Mouse (Mus musculus): ENCODE measurements around the gene 2310022B05Rik. TPM values are rescaled to one million over a fixed set of nuclear protein-coding genes. Genes with fewer than 3 reads are reported as not detected.

Gene 2310022B05Rik
- polyA plus RNA-seq, 1 experiment: 47.9 TPM

GRCm38 (mm10) chr8:124677486-124677885 is 14.3 kb upstream of the 2310022B05Rik start:
- 39% methylated on average over 12 of the region's 12 CpGs for WGBS
- H3K4me3 ChIP-seq (ENCODE audit: insufficient read depth, low read depth, low read length): no peak overlapping the region
- peak; percentile 88 for DNase-seq
- H3K27ac ChIP-seq (ENCODE audit: insufficient read depth, low read depth, low read length): no peak overlapping the region
- H3K36me3 ChIP-seq (ENCODE audit: control insufficient read depth, insufficient read depth, low read length): no peaks in the 10 kb centered on the region
- H3K4me1 ChIP-seq (ENCODE audit: control insufficient read depth, insufficient read depth, low read length): no peaks in the 10 kb centered on the region
- TF ChIP-seq POLR2A (IDR thresholded peaks at IDR 0.05; ENCODE audit: low read depth, low read length) (no peak), CTCF (conservative IDR thresholded peaks at IDR 0.05; ENCODE audit: insufficient read depth, insufficient read length, low read depth, low read length) (peak; percentile 100)
- H3K27me3 ChIP-seq (replicated peaks; ENCODE audit: control insufficient read depth, insufficient read depth, low read length): no peaks in the 10 kb centered on the region

- no peaks in the 10 kb centered on the region for H3K36me3 ChIP-seq (ENCODE audit: control insufficient read depth, insufficient read depth, low read length)
- DNase-seq: no peak
- no peak overlapping the region for H3K4me3 ChIP-seq (ENCODE audit: insufficient read depth, low read depth, low read length)
- TF ChIP-seq POLR2A (IDR thresholded peaks at IDR 0.05; ENCODE audit: low read depth, low read length) (no peak), CTCF (conservative IDR thresholded peaks at IDR 0.05; ENCODE audit: insufficient read depth, insufficient read length, low read depth, low read length) (no peak)
- no peaks in the 10 kb centered on the region for H3K27me3 ChIP-seq (replicated peaks; ENCODE audit: control insufficient read depth, insufficient read depth, low read length)
- no peak overlapping the region for H3K27ac ChIP-seq (ENCODE audit: insufficient read depth, low read depth, low read length)
- 94% methylated on average over 7 of the region's 7 CpGs for WGBS
- no peaks in the 10 kb centered on the region for H3K4me1 ChIP-seq (ENCODE audit: control insufficient read depth, insufficient read depth, low read length)
Observed at GRCm38 (mm10) chr8:124677078-124677477, 13.9 kb upstream of the 2310022B05Rik start.

- TF ChIP-seq POLR2A (IDR thresholded peaks at IDR 0.05; ENCODE audit: low read depth, low read length) (no peak), CTCF (conservative IDR thresholded peaks at IDR 0.05; ENCODE audit: insufficient read depth, insufficient read length, low read depth, low read length) (no peak)
- 99% methylated on average over 4 of the region's 4 CpGs for WGBS
- H3K36me3 ChIP-seq (ENCODE audit: control insufficient read depth, insufficient read depth, low read length): no peaks in the 10 kb centered on the region
Observed at GRCm38 (mm10) chr8:124676661-124677060, 13.5 kb upstream of the 2310022B05Rik start.

GRCm38 (mm10) chr8:124672345-124672744 is 9.2 kb upstream of the 2310022B05Rik start:
- 87% methylated on average over 2 of the region's 2 CpGs for WGBS
- no peak for DNase-seq

More at GRCm38 (mm10) chr8:124676661-124677060, 13.5 kb upstream of the 2310022B05Rik start:
- Histone ChIP-seq H3K4me3 (ENCODE audit: insufficient read depth, low read depth, low read length) (no peak overlapping the region), H3K4me1 (ENCODE audit: control insufficient read depth, insufficient read depth, low read length) (no peaks in the 10 kb centered on the region), H3K27ac (ENCODE audit: insufficient read depth, low read depth, low read length) (no peak overlapping the region), H3K27me3 (replicated peaks; ENCODE audit: control insufficient read depth, insufficient read depth, low read length) (no peaks in the 10 kb centered on the region)
- DNase-seq: no peak

GRCm38 (mm10) chr8:124668798-124669197 is 5.6 kb upstream of the 2310022B05Rik start:
- TF ChIP-seq CTCF (conservative IDR thresholded peaks at IDR 0.05; ENCODE audit: insufficient read depth, insufficient read length, low read depth, low read length) (no peak), POLR2A (IDR thresholded peaks at IDR 0.05; ENCODE audit: low read depth, low read length) (no peak)
- H3K36me3 ChIP-seq (ENCODE audit: control insufficient read depth, insufficient read depth, low read length): no peaks in the 10 kb centered on the region
- no peaks in the 10 kb centered on the region for H3K4me1 ChIP-seq (ENCODE audit: control insufficient read depth, insufficient read depth, low read length)
- no peak overlapping the region for H3K27ac ChIP-seq (ENCODE audit: insufficient read depth, low read depth, low read length)
- no peak for DNase-seq
- no peak overlapping the region for H3K4me3 ChIP-seq (ENCODE audit: insufficient read depth, low read depth, low read length)
- no peaks in the 10 kb centered on the region for H3K27me3 ChIP-seq (replicated peaks; ENCODE audit: control insufficient read depth, insufficient read depth, low read length)
- 61% methylated on average over 3 of the region's 3 CpGs for WGBS

More at GRCm38 (mm10) chr8:124672345-124672744, 9.2 kb upstream of the 2310022B05Rik start:
- no peaks in the 10 kb centered on the region for H3K27me3 ChIP-seq (replicated peaks; ENCODE audit: control insufficient read depth, insufficient read depth, low read length)
- H3K27ac ChIP-seq (ENCODE audit: insufficient read depth, low read depth, low read length): no peak overlapping the region
- no peaks in the 10 kb centered on the region for H3K36me3 ChIP-seq (ENCODE audit: control insufficient read depth, insufficient read depth, low read length)
- H3K4me3 ChIP-seq (ENCODE audit: insufficient read depth, low read depth, low read length): no peak overlapping the region
- TF ChIP-seq POLR2A (IDR thresholded peaks at IDR 0.05; ENCODE audit: low read depth, low read length) (no peak), CTCF (conservative IDR thresholded peaks at IDR 0.05; ENCODE audit: insufficient read depth, insufficient read length, low read depth, low read length) (no peak)
- no peaks in the 10 kb centered on the region for H3K4me1 ChIP-seq (ENCODE audit: control insufficient read depth, insufficient read depth, low read length)

- Histone ChIP-seq H3K36me3 (ENCODE audit: control insufficient read depth, insufficient read depth, low read length) (no peaks in the 10 kb centered on the region), H3K27ac (ENCODE audit: insufficient read depth, low read depth, low read length) (no peak overlapping the region), H3K4me3 (ENCODE audit: insufficient read depth, low read depth, low read length) (no peak overlapping the region), H3K4me1 (ENCODE audit: control insufficient read depth, insufficient read depth, low read length) (peaks cover 9% of the 10 kb centered on the region; the same call in 1 of the 2 replicates), H3K27me3 (replicated peaks; ENCODE audit: control insufficient read depth, insufficient read depth, low read length) (no peaks in the 10 kb centered on the region)
- DNase-seq: no peak
- TF ChIP-seq CTCF (conservative IDR thresholded peaks at IDR 0.05; ENCODE audit: insufficient read depth, insufficient read length, low read depth, low read length) (no peak), POLR2A (IDR thresholded peaks at IDR 0.05; ENCODE audit: low read depth, low read length) (no peak)
- 65% methylated on average over 3 of the region's 3 CpGs for WGBS
Observed at GRCm38 (mm10) chr8:124664414-124664813, 1.2 kb upstream of the 2310022B05Rik start.

- Histone ChIP-seq H3K36me3 (ENCODE audit: control insufficient read depth, insufficient read depth, low read length) (no peaks in the 10 kb centered on the region), H3K4me1 (ENCODE audit: control insufficient read depth, insufficient read depth, low read length) (peaks cover 9% of the 10 kb centered on the region; the same call in 1 of the 2 replicates), H3K27me3 (replicated peaks; ENCODE audit: control insufficient read depth, insufficient read depth, low read length) (no peaks in the 10 kb centered on the region), H3K4me3 (ENCODE audit: insufficient read depth, low read depth, low read length) (no peak overlapping the region), H3K27ac (ENCODE audit: insufficient read depth, low read depth, low read length) (peak overlapping the region; percentile 47)
- 61% methylated on average over 4 of the region's 4 CpGs for WGBS
- TF ChIP-seq CTCF (conservative IDR thresholded peaks at IDR 0.05; ENCODE audit: insufficient read depth, insufficient read length, low read depth, low read length) (no peak), POLR2A (IDR thresholded peaks at IDR 0.05; ENCODE audit: low read depth, low read length) (no peak)
- DNase-seq: no peak
Observed at GRCm38 (mm10) chr8:124663874-124664230, 683 bp upstream of the 2310022B05Rik start.

Data from kidney, adult 2 months (tissue).